Mouse (Mus musculus) thymus, adult 2 months (tissue): ENCODE data around the gene Robo1.

Source experiments
- CTCF ChIP-seq: fragments of 200-500 bp; IDR thresholded peaks from 2 replicates; pipeline ENCODE4 v1.5.1; 2012; ENCODE audit warnings: mild to moderate bottlenecking, control low read depth, low read length, moderate library complexity, borderline replicate concordance; ENCODE audit not compliant: control insufficient read depth, poor library complexity, insufficient read depth; ENCODE audit errors: extremely low read depth
- POLR2A ChIP-seq: fragments of 200-500 bp; IDR thresholded peaks from 2 replicates; pipeline ENCODE4 v1.6.1; 2012; ENCODE audit warnings: mild to moderate bottlenecking, low read length, control low read depth, moderate library complexity; ENCODE audit not compliant: control insufficient read depth, poor library complexity, insufficient read depth; ENCODE audit errors: extremely low read depth

GRCm38 (mm10) chr16:72614898-72615297, 306.8 kb downstream of the Robo1 start:
- TF ChIP-seq POLR2A (no peak), CTCF (no peak)
